Mouse (Mus musculus): ENCODE results near the gene Olfr1360. TPM values are rescaled to one million over a fixed set of nuclear protein-coding genes. Genes with fewer than 3 reads are reported as not detected.
"Not testable (repeated sequence)": the region's sequence is repeated elsewhere in the genome, so short reads cannot be mapped to it uniquely, and the experiment has no call there.

Olfr1360 gene
- polyA plus RNA-seq (2016; fragmentation: Nextera tagmentation; extraction: Ambion mirVana): not detected in 2 replicates

- no peak within 1 kb of the TSS for H3K9ac ChIP-seq
- H3K4me2 ChIP-seq (replicated peaks): no peak within 1 kb of the TSS
- H3K27ac ChIP-seq: no peak within 1 kb of the TSS
- no peaks in the 10 kb centered on the region for H3K27me3 ChIP-seq (replicated peaks)
- H3K4me1 ChIP-seq: no peaks in the 10 kb centered on the region
- ATAC-seq (ENCODE audit: low FRiP score, low read depth): no peak
- no peak within 1 kb of the TSS for H3K4me3 ChIP-seq
- no peaks in the 10 kb centered on the region for H3K9me3 ChIP-seq
- no peaks in the 10 kb centered on the region for H3K36me3 ChIP-seq
- 75% methylated on average over 2 of the region's 2 CpGs for WGBS
Measured at GRCm38 (mm10) chr13:21677305-21677704, at the start of gene Olfr1360. Gene Olfr1360 (minus strand): TSS chr13:21677405.

- H3K4me1 ChIP-seq: peaks cover 17% of the 10 kb centered on the region
- H3K27me3 ChIP-seq (replicated peaks): no peaks in the 10 kb centered on the region
- no peak overlapping the region for H3K9ac ChIP-seq
- no peaks in the 10 kb centered on the region for H3K36me3 ChIP-seq
- no peak overlapping the region for H3K4me3 ChIP-seq
- H3K9me3 ChIP-seq: no peaks in the 10 kb centered on the region
- WGBS: 27% methylated on average over 5 of the region's 5 CpGs
- H3K4me2 ChIP-seq (replicated peaks): peak overlapping the region; percentile 60
- ATAC-seq (ENCODE audit: low FRiP score, low read depth): no peak
- H3K27ac ChIP-seq: no peak overlapping the region
Measured at GRCm38 (mm10) chr13:21722993-21723836, 46.0 kb upstream of the Olfr1360 start.

- Histone ChIP-seq H3K4me1 (peaks cover 13% of the 10 kb centered on the region), H3K4me2 (replicated peaks) (peak overlapping the region; percentile 60), H3K4me3 (peak overlapping the region; percentile 32), H3K9me3 (no peaks in the 10 kb centered on the region), H3K27me3 (replicated peaks) (no peaks in the 10 kb centered on the region), H3K36me3 (no peaks in the 10 kb centered on the region), H3K9ac (peak overlapping the region; percentile 54), H3K27ac (peak overlapping the region; percentile 57; the same call in 1 of the 2 replicates)
- 3% methylated on average over 11 of the region's 11 CpGs for WGBS
- ATAC-seq (ENCODE audit: low FRiP score, low read depth): peak; percentile 38
Measured at GRCm38 (mm10) chr13:21722373-21722925, 45.2 kb upstream of the Olfr1360 start.

GRCm38 (mm10) chr13:21721757-21722372, 44.7 kb upstream of the Olfr1360 start, which contains the start of gene Hist1h2bm:
Gene Hist1h2bm (plus strand): TSS chr13:21722044.
- H3K27me3 ChIP-seq (replicated peaks); H3K36me3 ChIP-seq; H3K9me3 ChIP-seq: not testable (repeated sequence)
- Histone ChIP-seq H3K4me3 (peak within 1 kb of the TSS; percentile 36), H3K27ac (peak within 1 kb of the TSS; percentile 57; the same call in 1 of the 2 replicates), H3K4me2 (replicated peaks) (peak within 1 kb of the TSS; percentile 60), H3K9ac (peak within 1 kb of the TSS; percentile 54), H3K4me1 (peaks cover 13% of the 10 kb centered on the region)
- under 1% methylated on average over 37 of the region's 37 CpGs for WGBS
- peak; percentile 96 for ATAC-seq (ENCODE audit: low FRiP score, low read depth)

GRCm38 (mm10) chr13:21721107-21721756, 44.0 kb upstream of the Olfr1360 start:
- Histone ChIP-seq H3K9ac (peak overlapping the region; percentile 49), H3K4me3 (peak overlapping the region; percentile 36), H3K4me2 (replicated peaks) (peak overlapping the region; percentile 60), H3K4me1 (peaks cover 13% of the 10 kb centered on the region)
- WGBS: 1% methylated on average over 24 of the region's 44 CpGs
- not testable (repeated sequence) for H3K36me3 ChIP-seq; H3K27ac ChIP-seq; H3K9me3 ChIP-seq; H3K27me3 ChIP-seq (replicated peaks)
- peak; percentile 15 for ATAC-seq (ENCODE audit: low FRiP score, low read depth)

- Histone ChIP-seq H3K4me2 (replicated peaks) (peak overlapping the region; percentile 72), H3K9me3 (no peaks in the 10 kb centered on the region), H3K4me3 (peak overlapping the region; percentile 44), H3K27ac (no peak overlapping the region), H3K27me3 (replicated peaks) (no peaks in the 10 kb centered on the region), H3K36me3 (no peaks in the 10 kb centered on the region), H3K9ac (peak overlapping the region; percentile 70), H3K4me1 (peaks cover 22% of the 10 kb centered on the region)
- no peak for ATAC-seq (ENCODE audit: low FRiP score, low read depth)
- WGBS: 58% methylated on average over 4 of the region's 4 CpGs
Measured at GRCm38 (mm10) chr13:21718381-21719080, 41.3 kb upstream of the Olfr1360 start.

GRCm38 (mm10) chr13:21717397-21718357, 40.5 kb upstream of the Olfr1360 start, which contains the start of gene Hist1h3h:
Gene Hist1h3h (plus strand): TSS chr13:21717659.
- under 1% methylated on average over 28 of the region's 56 CpGs for WGBS
- H3K4me1 ChIP-seq: peaks cover 22% of the 10 kb centered on the region
- H3K4me2 ChIP-seq (replicated peaks): peak within 1 kb of the TSS; percentile 74
- peak within 1 kb of the TSS; percentile 88 for H3K27ac ChIP-seq
- H3K36me3 ChIP-seq; H3K27me3 ChIP-seq (replicated peaks); H3K9me3 ChIP-seq: not testable (repeated sequence)
- H3K4me3 ChIP-seq: peak within 1 kb of the TSS; percentile 44
- H3K9ac ChIP-seq: peak within 1 kb of the TSS; percentile 70
- peak; percentile 45 for ATAC-seq (ENCODE audit: low FRiP score, low read depth)

- H3K9me3 ChIP-seq; H3K27me3 ChIP-seq (replicated peaks); H3K36me3 ChIP-seq: not testable (repeated sequence)
- Histone ChIP-seq H3K27ac (peak overlapping the region; percentile 88), H3K4me3 (peak overlapping the region; percentile 44), H3K4me2 (replicated peaks) (peak overlapping the region; percentile 74), H3K9ac (peak overlapping the region; percentile 69), H3K4me1 (peaks cover 22% of the 10 kb centered on the region)
- WGBS: 0% methylated on average over 18 of the region's 38 CpGs
- peak; percentile 35 for ATAC-seq (ENCODE audit: low FRiP score, low read depth)
Measured at GRCm38 (mm10) chr13:21716540-21717391, 39.6 kb upstream of the Olfr1360 start.

- Histone ChIP-seq H3K4me2 (replicated peaks) (peak within 1 kb of the TSS; percentile 74), H3K4me3 (peak within 1 kb of the TSS; percentile 44), H3K27ac (peak within 1 kb of the TSS; percentile 88), H3K9ac (peak within 1 kb of the TSS; percentile 69), H3K4me1 (peaks cover 19% of the 10 kb centered on the region)
- not testable (repeated sequence) for H3K36me3 ChIP-seq; H3K27me3 ChIP-seq (replicated peaks); H3K9me3 ChIP-seq
- ATAC-seq (ENCODE audit: low FRiP score, low read depth): peak; percentile 91
- under 1% methylated on average over 38 of the region's 50 CpGs for WGBS
Measured at GRCm38 (mm10) chr13:21715864-21716539, 38.8 kb upstream of the Olfr1360 start, which contains the start of the genes Hist1h2bl and Hist1h2ai. Gene Hist1h2bl (minus strand): TSS chr13:21716143. Gene Hist1h2ai (plus strand): TSS chr13:21716422.

All from neural tube, embryonic 12.5 days (tissue).